Mouse (Mus musculus) MEL (cell line): ENCODE measurements around the gene Tmem231.

Experiments
- CTCF ChIP-seq, 3 experiments: IDR thresholded peaks in 2 of 3; conservative IDR thresholded peaks in 1 of 3; 2 replicates each; pipeline ENCODE4 v1.5.1; 2011 to 2012; ENCODE audit warnings: low read length in 3 of 3, low read depth in 2 of 3, mild to moderate bottlenecking in 2 of 3, improper control_type of control experiment in 1 of 3, inconsistent platforms in 1 of 3, mixed read lengths in 1 of 3, moderate library complexity in 1 of 3; ENCODE audit not compliant: control insufficient read depth in 1 of 3, insufficient read depth in 1 of 3, poor library complexity in 1 of 3, severe bottlenecking in 1 of 3
- KAT2A ChIP-seq: conservative IDR thresholded peaks from 2 replicates; pipeline ENCODE4 v1.6.1; 2012; ENCODE audit warnings: low read depth, low read length, improper control_type of control experiment, inconsistent platforms
- MAZ ChIP-seq: IDR thresholded peaks from 2 replicates; pipeline ENCODE4 v1.6.1; 2012; ENCODE audit warnings: low read depth, mild to moderate bottlenecking, inconsistent platforms, low read length, improper control_type of control experiment
- POLR2A ChIP-seq, 2 experiments: IDR thresholded peaks; 2 replicates each; pipeline ENCODE4 v1.6.1; 2011 to 2012; ENCODE audit warnings: low read length in 2 of 2, mild to moderate bottlenecking in 2 of 2, control low read depth in 1 of 2, improper control_type of control experiment in 1 of 2, low read depth in 1 of 2, moderate library complexity in 1 of 2; ENCODE audit not compliant: control insufficient read depth in 1 of 2, insufficient read depth in 1 of 2, poor library complexity in 1 of 2
- POLR2AphosphoS2 ChIP-seq: IDR thresholded peaks from 2 replicates; pipeline ENCODE4 v1.6.1; 2011; ENCODE audit warnings: low read length, improper control_type of control experiment
- SIN3A ChIP-seq: IDR thresholded peaks from 2 replicates; pipeline ENCODE4 v1.6.1; 2012; ENCODE audit warnings: low read length, improper control_type of control experiment, inconsistent platforms
- SMC3 ChIP-seq: IDR thresholded peaks from 2 replicates; pipeline ENCODE4 v1.6.1; 2011; ENCODE audit warnings: low read depth, low read length, improper control_type of control experiment
- UBTF ChIP-seq: IDR thresholded peaks from 2 replicates; pipeline ENCODE4 v1.6.1; 2012; ENCODE audit warnings: low read depth, mild to moderate bottlenecking, inconsistent platforms, low read length, improper control_type of control experiment, moderate library complexity, borderline replicate concordance; ENCODE audit not compliant: insufficient read depth
- ZMIZ1 ChIP-seq: IDR thresholded peaks from 2 replicates; pipeline ENCODE4 v1.6.1; 2012; ENCODE audit warnings: low read depth, mild to moderate bottlenecking, inconsistent platforms, low read length, improper control_type of control experiment, moderate library complexity

DNA sequence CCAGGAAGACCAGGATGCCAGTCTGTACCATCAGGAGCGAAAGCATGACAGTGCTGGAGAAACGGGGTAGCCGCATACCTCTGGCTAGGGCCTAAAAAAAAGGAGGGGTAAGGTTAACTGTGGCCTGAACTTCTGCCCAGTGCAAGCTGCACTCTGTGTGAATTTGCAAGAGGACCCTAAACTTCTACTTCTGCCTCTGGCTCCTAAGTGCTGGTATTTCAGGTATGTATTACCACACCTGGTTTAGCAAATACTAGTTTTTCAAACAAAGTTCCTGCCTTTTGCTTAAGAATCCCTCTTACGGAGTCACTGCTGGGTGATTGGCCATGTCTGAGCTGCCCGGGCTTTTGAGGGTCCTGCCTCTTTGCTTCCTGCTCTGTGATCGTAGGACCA lies 42.8 kb downstream of the Tmem231 start:
- TF ChIP-seq CTCF (IDR thresholded peaks at IDR 0.05 in 2 of 3, conservative IDR thresholded peaks at IDR 0.05 in 1 of 3; ENCODE audit: control insufficient read depth in 1 of 3, insufficient read depth in 1 of 3, low read depth in 2 of 3, low read length in 3 of 3, poor library complexity in 1 of 3, severe bottlenecking in 1 of 3) = no peak
- no peak for TF ChIP-seq SMC3
- no peak for TF ChIP-seq KAT2A
- TF ChIP-seq SIN3A = no peak
- TF ChIP-seq POLR2AphosphoS2 = no peak
- no peak for TF ChIP-seq UBTF
- TF ChIP-seq ZMIZ1 = no peak
- no peak for TF ChIP-seq POLR2A (IDR thresholded peaks at IDR 0.05; ENCODE audit: control insufficient read depth in 1 of 2, insufficient read depth in 1 of 2, low read depth in 1 of 2, low read length in 2 of 2, poor library complexity in 1 of 2)
- TF ChIP-seq MAZ = no peak
